13 mouse cellular contexts compared by ENCODE assay signal in genomic region chr3:51649986-51650385, GRCm38 (mm10). TPM values are rescaled to one million over a fixed set of nuclear protein-coding genes. Genes with fewer than 3 reads are reported as not detected.
"Had no signal": no experiment of that assay in that cellular context is flagged by ENCODE, and none has a peak within 500 bp of the region (broad histone marks: within the 10 kb centered on the region; RNA-seq: fewer than 3 reads in every experiment).

No protein-coding gene starts in this region.

- DNase-seq: layer of hippocampus, adult 9-11 months; layer of hippocampus, postnatal 36 days; left cerebral cortex, postnatal 4 days; spleen, adult 18-20 months; thymus, adult 18-20 months; thymus, postnatal 36 days had no signal

- H3K27ac ChIP-seq: intestine, embryonic 15.5 days; limb, embryonic 13.5 days; liver, embryonic 14.5 days; midbrain, embryonic 12.5 days; neural tube, embryonic 15.5 days had no signal

- H3K4me3 ChIP-seq: intestine, embryonic 15.5 days; limb, embryonic 13.5 days; midbrain, embryonic 12.5 days; myocyte; neural tube, embryonic 15.5 days had no signal

- H3K27me3 ChIP-seq: intestine, embryonic 15.5 days; neural tube, embryonic 15.5 days had no signal

- H3K9ac ChIP-seq: intestine, embryonic 15.5 days; limb, embryonic 13.5 days; liver, embryonic 14.5 days; midbrain, embryonic 12.5 days; neural tube, embryonic 15.5 days had no signal

- ATAC-seq: intestine, embryonic 15.5 days had no signal

- H3K4me2 ChIP-seq: intestine, embryonic 15.5 days; limb, embryonic 13.5 days; midbrain, embryonic 12.5 days; neural tube, embryonic 15.5 days had no signal

- H3K9me3 ChIP-seq: intestine, embryonic 15.5 days; limb, embryonic 13.5 days; midbrain, embryonic 12.5 days; neural tube, embryonic 15.5 days had no signal

- H3K36me3 ChIP-seq: intestine, embryonic 15.5 days; limb, embryonic 13.5 days; midbrain, embryonic 12.5 days; neural tube, embryonic 15.5 days had no signal

RNA-seq across cellular contexts. Expression of gene Mgst2, which starts 10.2 kb away (rescaled TPM):
- total RNA-seq: layer of hippocampus, postnatal 36 days; liver, adult 2 months had no signal
